Mouse (Mus musculus): Measurements from ENCODE around the gene Iqcf3.

Iqcf3 gene

GRCm38 (mm10) chr9:106473081-106473752 lies 88.2 kb downstream of the Iqcf3 start:
- in situ Hi-C loops (cut with MboI, MseI), result no loop called here

DNA sequence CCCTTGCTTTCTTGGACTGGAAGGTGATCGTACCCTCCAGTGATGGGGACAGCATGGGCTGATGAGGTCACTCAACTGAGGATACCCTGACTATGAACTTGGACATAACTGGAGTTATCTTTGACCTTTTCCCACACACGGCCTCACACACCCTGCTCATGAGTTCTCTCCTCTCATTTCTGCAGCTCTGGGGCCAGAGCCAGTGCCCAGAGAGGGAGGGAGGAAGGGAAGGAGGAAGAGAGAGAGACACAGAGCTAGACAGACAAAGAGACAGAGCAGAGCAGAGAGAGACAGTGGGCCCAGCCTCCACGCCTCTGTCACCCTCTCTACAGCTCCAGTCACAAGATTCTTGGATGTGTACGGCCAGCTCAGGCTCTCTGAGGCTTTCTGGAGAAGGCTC lies 89.1 kb downstream of the Iqcf3 start:
- in situ Hi-C loops (cut with MboI, MseI), result no loop called here

GRCm38 (mm10) chr9:106471892-106472291 lies 89.5 kb downstream of the Iqcf3 start:
- in situ Hi-C loops (cut with MboI, MseI), result no loop called here

- in situ Hi-C loops (cut with MboI, MseI), result no loop called here
These were observed 90.3 kb downstream of the Iqcf3 start for GRCm38 (mm10) chr9:106470991-106471750.

DNA sequence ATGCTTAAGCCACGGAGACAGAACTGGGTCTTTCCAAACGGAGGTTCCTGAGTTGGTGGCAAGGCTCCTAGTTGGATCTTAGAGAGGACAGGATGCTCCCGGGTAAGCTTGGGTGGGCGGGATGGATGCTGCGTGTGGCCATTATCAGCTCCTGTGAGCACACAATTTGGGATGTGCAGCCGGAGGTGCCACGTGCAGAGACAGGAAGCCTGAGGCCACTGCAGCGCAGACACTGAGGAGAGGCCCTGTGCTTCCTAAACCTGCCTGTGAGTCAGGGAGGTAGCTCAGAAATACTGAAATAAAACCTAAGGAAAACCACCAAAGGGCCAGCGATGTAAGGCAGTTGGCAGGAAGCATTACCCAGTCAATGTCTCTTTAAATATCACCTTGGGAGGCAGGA lies 91.7 kb downstream of the Iqcf3 start:
- in situ Hi-C loops (cut with MboI, MseI), result no loop called here

DNA sequence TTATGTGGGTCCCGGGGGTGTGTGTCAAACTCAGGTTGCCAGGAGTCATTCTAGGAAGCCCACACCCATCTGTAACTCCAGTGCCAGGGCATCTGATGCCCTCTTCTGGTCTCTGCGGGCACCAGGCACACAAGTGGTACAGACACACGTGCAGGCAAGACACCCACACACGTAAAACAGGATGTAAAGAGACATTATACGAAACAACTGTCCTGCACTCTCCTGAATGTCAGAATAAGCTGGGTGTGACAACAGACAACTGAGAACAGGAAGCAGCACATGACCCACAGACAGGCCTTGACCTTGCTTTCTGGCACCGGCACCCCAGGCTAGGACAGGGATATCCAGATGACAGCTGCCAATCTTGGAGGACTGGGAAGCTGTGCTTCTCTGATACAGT lies 92.1 kb downstream of the Iqcf3 start:
- in situ Hi-C loops (cut with MboI, MseI), result no loop called here

- in situ Hi-C loops (cut with MboI, MseI), result no loop called here
These were observed 93.7 kb downstream of the Iqcf3 start for GRCm38 (mm10) chr9:106467746-106468145.

- in situ Hi-C loops (cut with MboI, MseI), result no loop called here
These were observed 94.7 kb downstream of the Iqcf3 start for GRCm38 (mm10) chr9:106466721-106467120.

DNA sequence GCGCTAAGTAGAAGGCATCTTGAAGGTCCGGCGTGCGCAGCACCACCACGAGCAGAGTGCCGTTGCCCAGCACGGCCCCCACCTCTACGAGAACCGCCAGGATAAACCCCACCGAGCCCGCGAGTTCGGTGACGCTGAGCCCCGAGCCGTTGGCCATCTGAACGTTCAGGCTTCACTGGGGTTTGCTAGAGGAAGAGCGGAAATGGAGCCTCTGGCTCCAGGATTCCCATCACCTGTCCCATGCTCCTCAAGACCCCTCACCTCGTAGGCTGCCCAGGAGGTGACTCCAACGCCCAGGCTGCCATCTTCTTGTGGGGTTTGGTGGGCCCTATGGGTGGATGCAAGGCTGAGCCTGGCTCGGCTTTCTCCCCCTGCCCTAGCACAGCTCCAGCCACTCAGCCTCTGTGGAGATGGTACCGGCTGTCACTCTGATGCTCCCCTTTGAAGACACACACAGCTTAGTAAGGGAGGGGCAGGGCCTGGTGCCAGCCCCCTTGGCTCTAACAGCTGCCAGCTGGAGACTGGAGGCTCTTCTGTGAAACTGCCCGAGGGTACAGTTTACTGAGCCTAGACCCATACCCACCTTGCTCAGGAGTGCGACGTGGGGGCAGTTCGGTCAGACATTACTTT lies 95.7 kb downstream of the Iqcf3 start, which contains the start of gene Gpr62:
Gene Gpr62 (minus strand): TSS at position 368 of the 630 bp plus-strand sequence.
- in situ Hi-C loops (cut with MboI, MseI), result no loop called here

DNA sequence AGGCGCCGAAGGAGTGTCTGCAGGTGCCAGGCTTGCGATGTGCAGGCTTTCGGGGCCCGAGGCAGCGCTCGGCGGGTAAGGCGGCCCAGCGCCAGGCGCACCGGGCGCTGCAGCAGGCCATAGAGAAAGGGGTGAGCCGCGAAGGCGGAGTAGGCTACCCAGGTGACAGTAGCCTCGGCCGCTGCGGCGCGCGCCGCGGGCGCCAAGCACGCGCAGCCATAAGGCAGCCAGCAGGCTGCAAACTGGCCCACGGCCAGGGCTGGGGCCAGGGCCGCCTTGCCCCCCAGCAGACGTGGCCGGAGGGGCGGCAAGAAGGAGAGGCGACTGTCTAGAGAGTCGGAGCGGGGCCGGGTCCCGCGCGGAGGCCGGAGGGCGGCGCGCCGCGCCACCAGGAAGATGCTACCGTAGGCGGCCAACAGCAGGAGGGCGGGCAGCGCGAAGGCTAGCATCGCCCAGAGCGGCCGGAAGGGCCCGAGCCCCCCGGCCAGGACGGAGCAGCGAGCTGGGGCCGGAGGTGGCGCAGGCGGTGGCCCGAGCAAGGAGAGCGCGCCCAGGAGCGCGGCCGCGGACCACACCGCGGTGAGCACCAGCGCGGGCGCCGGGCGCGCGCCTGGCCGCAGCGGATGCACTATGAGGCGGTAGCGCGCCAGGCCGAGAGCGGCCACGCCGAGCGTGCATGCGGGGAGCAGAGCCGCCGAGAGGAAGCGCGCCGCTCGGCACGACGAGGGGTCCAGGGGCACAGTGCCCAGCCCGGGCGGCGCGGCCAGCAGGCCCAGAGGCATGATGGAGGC lies 96.5 kb downstream of the Iqcf3 start:
- in situ Hi-C loops (cut with MboI, MseI), result no loop called here

DNA sequence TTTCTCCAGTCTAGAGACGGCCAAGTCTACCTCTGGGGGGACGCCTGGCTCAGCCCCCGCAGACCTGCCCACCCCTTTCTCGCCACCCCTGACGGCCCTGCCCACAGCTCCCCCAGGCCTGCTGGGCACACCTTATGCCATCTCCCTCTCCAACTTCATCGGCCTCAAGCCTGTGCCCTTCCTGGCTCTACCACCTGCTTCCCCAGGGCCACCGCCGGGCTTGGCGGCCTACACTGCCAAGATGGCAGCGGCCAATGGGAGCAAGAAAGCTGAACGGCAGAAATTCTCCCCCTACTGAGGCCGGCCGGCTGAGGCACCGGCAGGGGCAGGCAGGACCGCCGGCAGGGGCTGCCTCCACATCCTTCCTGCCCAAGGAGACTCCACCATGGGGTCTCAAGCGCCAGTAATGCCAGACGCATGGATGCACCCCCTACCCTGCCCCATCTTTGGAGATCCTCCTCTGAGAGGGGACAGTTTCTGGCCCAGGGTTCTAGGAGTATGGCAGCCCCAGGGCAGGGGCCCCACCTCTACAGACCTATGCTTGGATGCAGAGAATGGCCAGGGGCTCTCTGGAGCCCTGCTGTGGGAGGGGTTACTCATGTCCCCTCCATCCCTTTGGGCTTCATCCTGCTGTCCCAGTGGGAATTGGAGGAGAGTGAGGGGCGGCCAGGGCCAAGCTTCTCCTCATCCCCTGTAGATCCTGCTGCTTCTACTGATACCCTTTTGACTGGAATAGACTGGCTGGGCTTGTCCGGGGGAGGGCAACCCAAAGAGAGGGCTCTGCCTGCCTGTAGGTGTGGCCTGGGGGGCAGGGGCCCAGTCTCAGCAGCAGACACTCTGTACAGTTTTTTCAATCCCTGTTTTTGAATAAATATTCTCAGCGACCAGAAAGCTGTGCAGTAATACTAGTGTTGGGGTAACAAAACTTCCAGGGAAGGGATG lies 98.0 kb downstream of the Iqcf3 start:
- in situ Hi-C loops (cut with MboI, MseI), result no loop called here

DNA sequence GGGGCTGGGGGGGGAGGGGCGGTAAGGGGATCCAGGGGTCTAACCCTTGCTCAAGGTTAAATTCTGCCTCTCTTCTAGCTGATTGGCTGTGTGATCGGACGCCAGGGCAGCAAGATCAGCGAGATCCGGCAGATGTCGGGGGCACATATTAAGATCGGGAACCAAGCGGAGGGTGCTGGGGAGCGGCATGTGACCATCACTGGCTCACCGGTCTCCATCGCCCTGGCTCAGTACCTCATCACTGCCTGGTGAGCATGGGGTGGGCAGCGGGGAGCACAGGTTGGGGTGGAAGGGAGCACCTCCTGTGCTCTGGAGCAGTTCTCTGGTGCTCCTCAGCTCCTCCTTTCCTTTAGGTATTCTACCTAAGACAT lies 99.0 kb downstream of the Iqcf3 start:
- in situ Hi-C loops (cut with MboI, MseI), result no loop called here

DNA sequence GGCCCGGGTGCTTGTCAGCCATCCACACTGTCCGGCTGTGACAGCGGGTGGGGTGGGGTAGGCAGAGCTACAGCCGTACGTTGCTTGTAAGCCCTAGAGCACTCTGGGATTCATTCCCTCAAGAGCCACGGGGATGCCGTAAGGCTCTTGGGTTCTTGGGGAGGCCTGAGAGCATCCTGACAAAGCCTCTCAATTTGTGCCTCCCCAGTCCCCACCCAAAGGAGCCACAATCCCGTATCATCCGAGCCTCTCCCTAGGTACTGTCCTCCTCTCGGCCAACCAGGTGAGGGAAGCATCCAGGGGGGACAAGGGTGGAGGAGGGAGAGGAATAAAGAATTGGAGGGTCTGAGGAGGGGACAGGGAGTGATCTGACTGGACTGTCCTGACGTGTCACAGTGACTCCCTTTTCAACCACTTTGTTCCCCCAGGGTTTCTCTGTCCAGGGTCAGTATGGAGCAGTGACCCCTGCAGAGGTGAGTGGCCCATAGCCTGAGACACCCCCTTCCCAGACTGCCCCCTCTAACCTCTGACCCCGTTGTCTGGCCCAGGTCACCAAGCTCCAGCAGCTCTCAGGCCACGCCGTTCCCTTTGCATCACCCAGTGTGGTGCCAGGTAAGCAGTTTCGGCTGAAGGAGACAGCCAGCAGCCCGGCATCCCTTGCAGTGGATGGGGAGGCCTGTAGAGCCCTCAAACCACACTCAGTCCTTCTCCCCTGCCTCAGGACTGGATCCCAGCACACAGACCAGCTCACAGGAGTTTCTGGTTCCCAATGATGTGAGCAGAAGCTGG lies 99.6 kb downstream of the Iqcf3 start:
- in situ Hi-C loops (cut with MboI, MseI), result no loop called here

- in situ Hi-C loops (cut with MboI, MseI), result no loop called here
These were observed 100.4 kb downstream of the Iqcf3 start for GRCm38 (mm10) chr9:106461026-106461415.

DNA sequence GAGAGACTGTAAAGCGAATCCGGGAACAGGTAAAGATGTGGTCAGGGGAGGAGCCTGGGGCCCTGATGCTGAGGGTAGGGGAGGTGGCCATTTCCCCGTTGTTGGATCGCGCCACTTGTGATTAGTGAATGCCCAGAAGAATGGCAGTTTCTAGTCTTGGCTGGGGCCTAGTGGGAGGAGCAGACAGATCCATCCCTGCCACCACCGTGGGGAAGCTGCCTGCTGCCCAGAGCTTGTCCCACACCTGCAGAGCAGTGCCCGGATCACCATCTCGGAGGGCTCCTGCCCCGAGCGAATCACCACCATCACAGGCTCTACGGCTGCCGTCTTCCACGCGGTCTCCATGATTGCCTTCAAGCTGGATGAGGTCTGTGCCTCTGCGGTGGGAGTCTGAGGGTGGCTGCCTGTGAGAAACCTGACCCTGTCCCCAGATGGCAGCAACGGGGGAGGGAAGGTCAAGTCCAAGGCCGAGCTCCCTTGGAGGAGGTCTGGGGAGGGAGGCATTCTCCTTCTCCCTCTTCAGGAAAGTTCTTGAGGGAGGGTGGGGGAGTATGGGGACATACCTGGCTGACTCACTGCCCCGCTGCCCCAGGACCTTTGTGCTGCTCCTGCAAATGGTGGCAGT lies 100.9 kb downstream of the Iqcf3 start:
- in situ Hi-C loops (cut with MboI, MseI), result no loop called here

DNA sequence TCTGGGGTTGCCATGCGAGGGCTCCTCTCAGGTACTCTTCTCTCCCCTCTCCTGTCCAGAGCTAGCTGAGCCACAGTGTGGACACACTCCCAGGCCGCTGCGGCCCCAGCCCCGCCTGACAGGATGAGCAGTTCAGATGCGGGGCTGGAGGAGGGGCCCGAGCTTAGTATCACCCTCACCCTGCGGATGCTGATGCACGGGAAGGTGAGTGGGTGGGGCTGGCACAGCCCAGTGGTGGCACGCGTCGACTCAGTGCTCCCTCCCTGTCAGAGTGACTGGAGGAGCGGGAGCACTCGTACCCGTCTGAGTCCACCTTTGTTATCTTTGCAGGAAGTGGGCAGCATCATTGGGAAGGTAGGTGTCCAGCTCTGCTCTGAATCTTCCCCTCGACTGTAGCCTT lies 101.5 kb downstream of the Iqcf3 start:
- in situ Hi-C loops (cut with MboI, MseI), result no loop called here

- in situ Hi-C loops (cut with MboI, MseI), result no loop called here
These were observed 103.5 kb downstream of the Iqcf3 start for GRCm38 (mm10) chr9:106457920-106458319.

- in situ Hi-C loops (cut with MboI, MseI), result no loop called here
These were observed 104.3 kb downstream of the Iqcf3 start for GRCm38 (mm10) chr9:106457163-106457559.

GRCm38 (mm10) chr9:106456325-106457162 lies 104.9 kb downstream of the Iqcf3 start:
- in situ Hi-C loops (cut with MboI, MseI), result no loop called here

All from T-helper 2 cell (primary cell).